Mouse (Mus musculus) heart, postnatal 0 days (tissue): ENCODE data around the gene Gm21748. TPM values are rescaled to one million over a fixed set of nuclear protein-coding genes. Genes with fewer than 3 reads are reported as not detected.
"Not testable (repeated sequence)": the region's sequence is repeated elsewhere in the genome, so short reads cannot be mapped to it uniquely, and the experiment has no call there.

Experiments
- ATAC-seq: fragments of 200-750 bp; cut with Nextera tagmentation; 2 replicates; pipeline ENCODE4 v1.8.0; 2017; ENCODE audit warnings: low read depth, moderate number of reproducible peaks, moderate library complexity; ENCODE audit not compliant: insufficient read depth
- DNase-seq: peaks from one replicate; pipeline ENCODE4 v3.0.0-alpha.2; 2016; ENCODE audit warnings: low spot score
- H3K27ac ChIP-seq: fragments of 300-500 bp; sonication (generic); 2 replicates; pipeline ENCODE4 v1.5.1; 2014; ENCODE audit warnings: low read depth, mild to moderate bottlenecking
- H3K27me3 ChIP-seq: fragments of 300-500 bp; sonication (generic); 2 replicates; pipeline ENCODE4 v1.6.1; 2014; ENCODE audit warnings: low read length, mixed read lengths; ENCODE audit not compliant: control insufficient read depth, insufficient read depth
- H3K36me3 ChIP-seq: fragments of 300-500 bp; sonication (generic); replicated peaks from 2 replicates; pipeline ENCODE4 v1.6.1; 2014; ENCODE audit warnings: low read length, mixed read lengths; ENCODE audit not compliant: control insufficient read depth, insufficient read depth
- H3K4me1 ChIP-seq: fragments of 300-500 bp; sonication (generic); 2 replicates; pipeline ENCODE4 v1.6.1; 2014; ENCODE audit warnings: antibody characterized with exemption; ENCODE audit not compliant: control insufficient read depth, insufficient read depth
- H3K4me2 ChIP-seq: fragments of 300-500 bp; sonication (generic); 2 replicates; pipeline ENCODE4 v1.6.1; 2014; ENCODE audit warnings: low read depth, mild to moderate bottlenecking, low read length, moderate library complexity
- H3K4me3 ChIP-seq: fragments of 300-500 bp; sonication (generic); 2 replicates; pipeline ENCODE4 v1.5.1; 2014; ENCODE audit warnings: low read depth, low read length
- H3K9ac ChIP-seq: fragments of 300-500 bp; sonication (generic); replicated peaks from 2 replicates; pipeline ENCODE4 v1.6.1; 2014; ENCODE audit warnings: low read depth, low read length, mixed read lengths
- H3K9me3 ChIP-seq: fragments of 300-500 bp; sonication (generic); replicated peaks from 2 replicates; pipeline ENCODE4 v1.6.1; 2016; ENCODE audit warnings: low read length; ENCODE audit not compliant: control insufficient read depth
- WGBS: fragments of 180-500 bp; shearing (Covaris S2); extraction: QIAGEN DNeasy Blood & Tissue Kit; methylation state at CpG from one replicate; pipeline ENCODE4 v1.1.7; 2014; 5-methylcytosine and 5-hydroxymethylcytosine counted together
- polyA plus RNA-seq: library from polyadenylated mRNA; unstranded; fragments of >200 nt; fragmentation: Nextera tagmentation; extraction: Ambion mirVana; gene quantifications from 2 replicates; pipeline ENCODE4 v1.2.1, GENCODE M21; 2015
- total RNA-seq: library from RNA; depleted of rRNA; stranded (reverse); fragments of >200 nt; gene quantifications from 2 replicates; pipeline ENCODE4 v1.2.3, GENCODE M21; 2014; ENCODE audit warnings: low replicate concordance; rRNA removed

Gm21748 gene
- total RNA-seq (not detected in 2 replicates), polyA plus RNA-seq (not detected in 2 replicates)

DNA sequence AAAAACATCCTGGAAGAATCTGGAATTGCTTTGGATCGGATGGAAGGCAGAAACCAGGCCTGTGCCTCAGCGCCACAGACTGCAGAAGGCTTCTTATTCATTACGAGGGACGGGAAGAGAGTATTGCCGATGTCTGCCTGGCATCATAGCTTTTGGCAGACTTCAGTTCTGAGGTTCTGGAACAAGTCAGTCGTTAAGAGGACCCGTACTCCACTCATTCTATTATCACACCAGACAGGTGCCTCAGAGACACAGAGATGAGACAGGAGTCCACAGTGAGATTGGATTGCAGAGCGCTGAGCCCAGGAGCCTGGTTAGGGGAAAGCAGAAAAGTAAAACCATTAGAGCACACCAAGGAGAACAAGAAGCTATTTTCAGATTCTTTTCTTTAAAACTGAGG, at the start of gene Gm21748:
Gm21748 (minus strand) TSS at position 101 of the 400 bp plus-strand sequence.
- H3K27me3 ChIP-seq, H3K4me3 ChIP-seq, H3K4me1 ChIP-seq, H3K9me3 ChIP-seq, DNase-seq, H3K9ac ChIP-seq, H3K27ac ChIP-seq, ATAC-seq, H3K4me2 ChIP-seq, H3K36me3 ChIP-seq: not testable (repeated sequence)
- WGBS = no CpG with 5 or more reads among the region's 8 CpGs

Other genes starting within 250 kb of the Gm21748 start
- gene Gm21860, start 84.4 kb downstream of the Gm21748 start, total RNA-seq = not detected in 2 replicates
- gene Gm21860, start 84.4 kb downstream of the Gm21748 start, polyA plus RNA-seq = not detected in 2 replicates
- gene Gm47283, start 54.4 kb downstream of the Gm21748 start, total RNA-seq = not detected in 2 replicates
- gene Gm47283, start 54.4 kb downstream of the Gm21748 start, polyA plus RNA-seq = not detected in 2 replicates